Mouse (Mus musculus) limb, embryonic 14.5 days (tissue): ENCODE results near the gene Tnk2. TPM values are rescaled to one million over a fixed set of nuclear protein-coding genes. Genes with fewer than 3 reads are reported as not detected.

Experiments
- ATAC-seq: fragments of 200-750 bp; cut with Nextera tagmentation; 2 replicates; pipeline ENCODE4 v1.8.0; 2017; ENCODE audit warnings: low read depth, moderate number of reproducible peaks, moderate TSS enrichment; ENCODE audit not compliant: low FRiP score
- DNase-seq: peaks from one replicate; pipeline ENCODE4 v3.0.0-alpha.2; 2015; ENCODE audit warnings: low spot score
- H3K27ac ChIP-seq: fragments of 300-500 bp; sonication (generic); replicated peaks from 2 replicates; pipeline ENCODE4 v1.5.1; 2014; ENCODE audit warnings: low read depth, mild to moderate bottlenecking, low read length, moderate library complexity, mixed read lengths
- H3K27me3 ChIP-seq: fragments of 300-500 bp; sonication (generic); 2 replicates; pipeline ENCODE4 v1.6.1; 2014; ENCODE audit warnings: low read length, mixed read lengths; ENCODE audit not compliant: control insufficient read depth, insufficient read depth
- H3K36me3 ChIP-seq: fragments of 300-500 bp; sonication (generic); 2 replicates; pipeline ENCODE4 v1.6.1; 2014; ENCODE audit warnings: mild to moderate bottlenecking, low read length, moderate library complexity, mixed read lengths; ENCODE audit not compliant: control insufficient read depth, insufficient read depth
- H3K4me1 ChIP-seq: fragments of 300-500 bp; sonication (generic); 2 replicates; pipeline ENCODE4 v1.6.1; 2014; ENCODE audit warnings: antibody characterized with exemption, low read length, mixed read lengths; ENCODE audit not compliant: control insufficient read depth, insufficient read depth
- H3K4me2 ChIP-seq: fragments of 300-500 bp; sonication (generic); replicated peaks from 2 replicates; pipeline ENCODE4 v1.6.1; 2014; ENCODE audit warnings: low read depth, mild to moderate bottlenecking, low read length, moderate library complexity; ENCODE audit not compliant: severe bottlenecking
- H3K4me3 ChIP-seq: fragments of 300-500 bp; sonication (generic); replicated peaks from 2 replicates; pipeline ENCODE4 v1.5.1; 2014; ENCODE audit warnings: low read length
- H3K9ac ChIP-seq: fragments of 300-500 bp; sonication (generic); 2 replicates; pipeline ENCODE4 v1.6.1; 2014; ENCODE audit warnings: mild to moderate bottlenecking, low read depth, low read length, moderate library complexity; ENCODE audit not compliant: severe bottlenecking
- H3K9me3 ChIP-seq: fragments of 300-500 bp; sonication (generic); 2 replicates; pipeline ENCODE4 v1.6.1; 2016; ENCODE audit warnings: low read length; ENCODE audit not compliant: control insufficient read depth
- POLR2A ChIP-seq: fragments of 200-500 bp; IDR thresholded peaks from 2 replicates; pipeline ENCODE4 v1.8.0; 2012; ENCODE audit warnings: inconsistent platforms, mild to moderate bottlenecking, moderate library complexity, borderline replicate concordance; ENCODE audit not compliant: insufficient read depth, insufficient read length; ENCODE audit errors: extremely low read depth
- WGBS: fragments of 180-500 bp; shearing (Covaris S2); extraction: QIAGEN DNeasy Blood & Tissue Kit; methylation state at CpG from one replicate; pipeline ENCODE4 v1.1.7; 2014; 5-methylcytosine and 5-hydroxymethylcytosine counted together
- polyA plus RNA-seq, 2 experiments: library from polyadenylated mRNA; depleted of rRNA in 1 of 2; stranded (reverse) in 1 of 2; unstranded in 1 of 2; fragments of >200 nt; fragmentation: Nextera tagmentation in 1 of 2; extraction: Ambion mirVana in 1 of 2; gene quantifications; 2 replicates each; pipeline versions ENCODE4 v1.2.1 to v1.2.3; 2012 to 2014

Gene Tnk2
- polyA plus RNA-seq, 2 experiments = 16.0 to 98.1 TPM

DNA sequence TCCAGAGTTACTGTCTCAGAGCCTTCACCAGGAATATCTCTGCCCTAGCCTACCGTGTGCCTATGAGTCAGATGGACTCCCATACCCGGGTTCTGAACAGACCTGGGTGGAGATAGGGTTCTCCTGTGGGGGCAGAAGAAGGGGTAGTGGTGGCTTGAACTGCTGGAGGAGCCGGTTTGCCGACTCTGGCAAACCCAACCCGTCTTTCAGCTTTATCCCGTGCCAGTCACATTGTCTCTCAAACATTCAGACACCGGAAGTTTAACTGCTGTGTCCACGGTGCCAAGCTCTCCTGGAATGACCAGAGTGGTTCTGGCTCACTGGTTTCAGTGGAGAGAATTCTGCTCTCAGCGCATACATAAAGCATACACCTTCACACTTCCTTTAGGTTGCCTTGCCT lies 2.3 kb downstream of the Tnk2 start:
- 75% methylated on average over 9 of the region's 9 CpGs for WGBS
- ATAC-seq = no peak
- Histone ChIP-seq H3K9ac (no peak overlapping the region), H3K4me2 (peak overlapping the region; percentile 90), H3K9me3 (no peaks in the 10 kb centered on the region), H3K36me3 (no peaks in the 10 kb centered on the region), H3K4me1 (peaks cover 21% of the 10 kb centered on the region), H3K27ac (no peak overlapping the region), H3K4me3 (peak overlapping the region; percentile 90), H3K27me3 (no peaks in the 10 kb centered on the region)
- no peak for DNase-seq
- TF ChIP-seq POLR2A = no peak

DNA sequence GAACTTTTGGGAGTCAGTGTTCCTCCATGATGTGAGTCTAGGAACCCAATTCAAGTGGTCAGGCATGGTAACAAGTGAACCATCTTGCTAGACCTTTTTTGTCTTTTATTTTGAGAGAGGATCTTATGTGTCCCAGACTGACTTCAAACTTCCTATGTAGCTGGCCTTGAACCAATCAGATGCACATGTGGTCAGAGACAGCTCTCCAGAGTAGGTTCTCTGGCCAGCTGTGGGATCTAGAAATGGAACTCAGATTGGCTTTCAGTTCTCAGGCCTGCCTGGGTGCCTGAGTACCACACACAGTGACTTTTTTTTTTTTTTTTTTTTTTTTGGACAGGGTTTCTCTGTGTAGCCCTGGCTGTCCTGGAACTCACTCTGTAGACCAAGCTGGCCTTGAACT lies 4.0 kb downstream of the Tnk2 start:
- Histone ChIP-seq H3K9me3 (no peaks in the 10 kb centered on the region), H3K9ac (no peak overlapping the region), H3K4me1 (peaks cover 21% of the 10 kb centered on the region), H3K27me3 (no peaks in the 10 kb centered on the region), H3K27ac (no peak overlapping the region), H3K4me2 (no peak overlapping the region), H3K4me3 (no peak overlapping the region), H3K36me3 (no peaks in the 10 kb centered on the region; the same call in 1 of the 2 replicates)
- ATAC-seq (no peak), DNase-seq (no peak)
- no peak for TF ChIP-seq POLR2A

DNA sequence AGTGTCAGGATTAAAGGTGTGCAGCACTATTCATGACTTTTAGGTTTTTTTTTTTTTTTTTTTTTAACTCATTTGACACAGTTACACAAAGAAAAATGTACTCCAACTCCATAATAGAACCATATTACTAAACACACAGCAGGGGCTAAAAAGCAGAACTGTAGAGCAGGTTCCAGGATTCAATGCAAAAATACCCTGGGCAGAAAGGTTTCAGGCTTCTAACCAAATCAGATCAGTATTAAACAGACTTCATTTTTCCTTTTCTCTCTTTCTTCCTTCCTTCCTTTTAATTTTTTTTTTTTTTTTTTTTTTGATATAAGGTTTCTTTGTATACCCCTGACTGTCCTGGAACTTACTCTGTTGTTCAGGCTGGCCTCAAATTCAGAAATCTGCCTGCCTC lies 6.8 kb downstream of the Tnk2 start:
- Histone ChIP-seq H3K9ac (no peak overlapping the region), H3K9me3 (no peaks in the 10 kb centered on the region), H3K4me1 (peaks cover 16% of the 10 kb centered on the region), H3K27me3 (no peaks in the 10 kb centered on the region), H3K27ac (no peak overlapping the region), H3K4me3 (no peak overlapping the region), H3K36me3 (no peaks in the 10 kb centered on the region; the same call in 1 of the 2 replicates), H3K4me2 (no peak overlapping the region)
- TF ChIP-seq POLR2A = no peak
- no peak for ATAC-seq
- DNase-seq = no peak

DNA sequence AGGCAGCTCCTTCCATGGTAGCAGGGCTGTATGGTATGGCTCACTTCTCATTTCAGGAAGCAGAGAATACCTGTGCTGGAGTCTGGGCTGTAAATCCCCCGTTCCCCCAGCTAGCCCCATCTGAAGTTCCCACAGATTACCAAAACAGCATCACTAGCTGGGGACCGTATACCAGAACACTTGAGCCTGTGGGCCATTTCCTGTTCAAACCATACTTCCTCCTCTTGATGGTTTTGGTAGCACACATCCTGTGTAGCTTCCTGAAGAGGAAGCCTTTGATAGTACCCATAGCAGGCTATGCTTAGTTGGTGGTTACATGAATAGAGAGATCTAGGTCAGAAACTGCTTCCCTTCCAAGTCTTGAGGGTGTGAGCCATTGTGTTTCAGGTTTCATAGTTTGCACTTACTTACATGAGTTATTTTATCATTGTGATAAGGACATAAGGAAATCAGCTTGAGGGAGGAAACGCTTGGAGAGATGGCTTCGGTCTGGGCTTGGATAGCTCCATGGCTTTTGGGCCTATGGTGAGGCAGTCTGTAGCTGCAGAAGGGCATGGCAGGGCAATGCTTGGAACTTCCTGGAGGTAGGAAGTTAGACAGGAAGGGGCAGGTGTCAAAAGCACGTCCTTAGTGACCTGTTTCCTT lies 7.4 kb downstream of the Tnk2 start:
- peaks cover 11% of the 10 kb centered on the region; the same call in 1 of the 2 replicates for H3K4me1 ChIP-seq
- H3K4me3 ChIP-seq = no peak overlapping the region
- no peaks in the 10 kb centered on the region for H3K27me3 ChIP-seq
- H3K9ac ChIP-seq = no peak overlapping the region
- ATAC-seq = no peak
- TF ChIP-seq POLR2A = no peak
- H3K9me3 ChIP-seq = no peaks in the 10 kb centered on the region
- no peak overlapping the region for H3K27ac ChIP-seq
- 79% methylated on average over 5 of the region's 5 CpGs for WGBS
- DNase-seq = no peak
- H3K36me3 ChIP-seq = no peaks in the 10 kb centered on the region; the same call in 1 of the 2 replicates
- H3K4me2 ChIP-seq = no peak overlapping the region

DNA sequence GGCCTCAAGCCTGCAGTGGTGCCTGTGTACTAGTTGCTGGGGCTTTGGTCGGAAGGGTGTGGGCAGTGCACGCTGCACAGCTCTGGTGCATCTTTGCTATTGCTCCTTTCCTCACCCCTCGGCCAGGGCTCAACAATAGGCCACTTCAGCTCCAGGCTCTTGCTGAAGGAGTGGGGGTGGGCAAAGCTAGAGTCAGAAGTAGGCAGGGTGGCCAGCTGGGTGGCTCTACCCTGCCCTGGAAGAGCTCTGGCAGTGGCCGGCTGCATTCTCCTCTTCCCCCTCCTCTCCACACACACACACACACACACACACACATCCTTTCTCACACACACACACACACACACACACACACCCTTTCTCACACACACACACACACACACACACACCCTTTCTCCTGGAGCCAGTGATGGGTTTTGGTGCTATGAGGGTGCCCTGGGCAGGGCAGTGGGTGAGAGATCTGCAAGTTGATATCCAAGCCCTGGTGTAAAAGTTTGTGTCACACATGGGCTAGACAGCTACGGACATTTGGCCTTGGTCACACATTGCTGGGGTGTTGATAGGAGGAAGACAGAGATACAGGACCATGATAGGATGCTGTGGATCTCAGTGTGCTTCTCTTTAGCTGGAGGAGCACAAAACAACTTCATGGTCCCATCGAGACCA lies 10.5 kb downstream of the Tnk2 start:
- Histone ChIP-seq H3K9ac (no peak overlapping the region), H3K27ac (no peak overlapping the region), H3K4me1 (peaks cover 22% of the 10 kb centered on the region), H3K27me3 (no peaks in the 10 kb centered on the region), H3K9me3 (no peaks in the 10 kb centered on the region), H3K4me2 (no peak overlapping the region), H3K36me3 (no peaks in the 10 kb centered on the region; the same call in 1 of the 2 replicates), H3K4me3 (no peak overlapping the region)
- DNase-seq (no peak), ATAC-seq (no peak)
- 78% methylated on average over 6 of the region's 6 CpGs for WGBS
- no peak for TF ChIP-seq POLR2A
